Mouse (Mus musculus) lung, embryonic 16.5 days (tissue): ENCODE results near the gene Med13. TPM values are rescaled to one million over a fixed set of nuclear protein-coding genes. Genes with fewer than 3 reads are reported as not detected.
"Not testable (repeated sequence)": the region's sequence is repeated elsewhere in the genome, so short reads cannot be mapped to it uniquely, and the experiment has no call there.

Experiments used
- ATAC-seq: fragments of 200-750 bp; cut with Nextera tagmentation; 2 replicates; pipeline ENCODE4 v1.8.0; 2017; ENCODE audit warnings: low read depth, mild to moderate bottlenecking, moderate library complexity
- H3K27ac ChIP-seq: fragments of 300-500 bp; sonication (generic); 2 replicates; pipeline ENCODE4 v1.5.1; 2014; ENCODE audit warnings: mild to moderate bottlenecking, control low read depth, low read length
- H3K27me3 ChIP-seq: fragments of 300-500 bp; sonication (generic); 2 replicates; pipeline ENCODE4 v1.6.1; 2014; ENCODE audit warnings: low read depth, low read length, mixed read lengths; ENCODE audit not compliant: control insufficient read depth, insufficient read depth
- H3K36me3 ChIP-seq: fragments of 300-500 bp; sonication (generic); 2 replicates; pipeline ENCODE4 v1.6.1; 2014; ENCODE audit warnings: low read length; ENCODE audit not compliant: control insufficient read depth, insufficient read depth
- H3K4me1 ChIP-seq: fragments of 300-500 bp; sonication (generic); replicated peaks from 2 replicates; pipeline ENCODE4 v1.6.1; 2014; ENCODE audit warnings: low read length, mixed read lengths; ENCODE audit not compliant: control insufficient read depth, insufficient read depth
- H3K4me2 ChIP-seq: fragments of 300-500 bp; sonication (generic); 2 replicates; pipeline ENCODE4 v1.6.1; 2014; ENCODE audit warnings: low read depth, low read length, control low read depth
- H3K4me3 ChIP-seq: fragments of 300-500 bp; sonication (generic); 2 replicates; pipeline ENCODE4 v1.5.1; 2014; ENCODE audit warnings: mild to moderate bottlenecking, low read length, control low read depth
- H3K9ac ChIP-seq: fragments of 300-500 bp; sonication (generic); 2 replicates; pipeline ENCODE4 v1.6.1; 2014; ENCODE audit warnings: low read length, control low read depth
- H3K9me3 ChIP-seq: fragments of 300-500 bp; sonication (generic); 2 replicates; pipeline ENCODE4 v1.6.1; 2016; ENCODE audit warnings: low read length; ENCODE audit not compliant: control insufficient read depth
- WGBS: fragments of 180-500 bp; shearing (Covaris S2); extraction: QIAGEN DNeasy Blood & Tissue Kit; methylation state at CpG from one replicate; pipeline ENCODE4 v1.1.7; 2014; 5-methylcytosine and 5-hydroxymethylcytosine counted together
- polyA plus RNA-seq: library from polyadenylated mRNA; unstranded; fragments of >200 nt; fragmentation: Nextera tagmentation; extraction: Ambion mirVana; gene quantifications from 2 replicates; pipeline ENCODE4 v1.2.1, GENCODE M21; 2015

The Med13 gene
- polyA plus RNA-seq, 1 experiment from 2014 or later, result 7.5 TPM

DNA sequence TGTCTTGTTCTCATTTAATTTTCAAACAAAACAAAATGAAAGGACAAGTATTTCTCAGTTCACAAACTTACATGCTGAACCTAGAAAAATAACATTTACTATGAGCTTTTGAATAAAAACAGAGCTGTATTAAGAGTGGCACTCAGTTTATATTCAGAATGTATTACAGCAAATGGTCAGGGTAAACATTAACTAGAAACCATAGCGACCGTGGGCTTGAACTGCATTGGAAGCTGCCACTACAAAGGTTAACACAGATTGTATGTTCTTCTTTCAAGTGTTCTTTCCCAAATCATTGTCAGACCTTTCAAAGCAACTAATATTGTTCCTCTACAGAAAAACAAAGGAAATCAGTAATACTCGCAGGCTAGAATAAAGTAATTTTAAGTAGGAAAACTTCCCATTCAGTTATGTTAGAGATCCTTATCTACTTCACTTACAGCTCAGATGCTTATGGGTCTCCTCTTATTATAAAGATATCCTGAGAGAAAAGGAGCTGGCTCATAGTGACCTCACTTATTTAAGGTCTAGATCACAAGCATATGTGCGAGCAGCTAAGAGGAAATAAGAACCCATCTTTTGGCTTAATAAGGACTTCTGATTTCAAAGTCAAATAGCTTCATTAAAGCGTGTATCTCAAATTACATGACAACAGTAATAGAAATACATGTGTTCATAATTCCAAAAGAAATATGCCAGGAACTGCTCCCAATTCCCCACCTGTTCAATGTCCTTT is 9.8 kb downstream of the Med13 start:
- H3K27ac ChIP-seq, result no peak overlapping the region
- 58% methylated on average over 5 of the region's 5 CpGs for WGBS
- no peaks in the 10 kb centered on the region for H3K9me3 ChIP-seq
- no peaks in the 10 kb centered on the region for H3K27me3 ChIP-seq
- H3K4me3 ChIP-seq, result no peak overlapping the region
- 0 out of 2 replicates have a peak, but pooled peaks cover 5% of the 10 kb centered on the region for H3K4me1 ChIP-seq
- ATAC-seq, result no peak
- H3K4me2 ChIP-seq, result no peak overlapping the region
- H3K36me3 ChIP-seq, result peaks cover 6% of the 10 kb centered on the region; the same call in 1 of the 2 replicates
- H3K9ac ChIP-seq, result no peak overlapping the region

DNA sequence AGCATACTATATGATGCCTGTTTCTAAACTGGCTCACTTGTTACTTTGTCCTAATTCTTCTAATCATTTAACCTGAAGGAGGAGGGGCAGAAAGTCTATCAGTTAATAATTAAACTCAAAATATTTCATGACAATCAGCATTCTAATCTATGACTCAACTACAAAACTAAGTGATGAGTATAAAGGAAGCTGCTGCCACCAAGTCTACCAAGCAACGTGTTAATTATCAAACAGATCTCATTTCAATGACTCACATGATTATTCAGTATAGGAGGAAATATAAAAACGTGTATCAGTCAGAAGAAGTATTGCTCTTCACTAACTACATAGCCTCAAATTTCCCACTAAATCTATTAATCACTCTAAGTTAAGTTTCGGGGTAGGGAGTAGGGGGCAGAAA is 10.9 kb downstream of the Med13 start:
- Histone ChIP-seq H3K4me2 (no peak overlapping the region), H3K9me3 (no peaks in the 10 kb centered on the region), H3K9ac (no peak overlapping the region), H3K27ac (no peak overlapping the region), H3K4me3 (no peak overlapping the region), H3K36me3 (peaks cover 6% of the 10 kb centered on the region; the same call in 1 of the 2 replicates), H3K4me1 (0 out of 2 replicates have a peak, but pooled peaks cover 5% of the 10 kb centered on the region), H3K27me3 (no peaks in the 10 kb centered on the region)
- ATAC-seq, result no peak
- WGBS, result 67% methylated on average over 3 of the region's 3 CpGs

DNA sequence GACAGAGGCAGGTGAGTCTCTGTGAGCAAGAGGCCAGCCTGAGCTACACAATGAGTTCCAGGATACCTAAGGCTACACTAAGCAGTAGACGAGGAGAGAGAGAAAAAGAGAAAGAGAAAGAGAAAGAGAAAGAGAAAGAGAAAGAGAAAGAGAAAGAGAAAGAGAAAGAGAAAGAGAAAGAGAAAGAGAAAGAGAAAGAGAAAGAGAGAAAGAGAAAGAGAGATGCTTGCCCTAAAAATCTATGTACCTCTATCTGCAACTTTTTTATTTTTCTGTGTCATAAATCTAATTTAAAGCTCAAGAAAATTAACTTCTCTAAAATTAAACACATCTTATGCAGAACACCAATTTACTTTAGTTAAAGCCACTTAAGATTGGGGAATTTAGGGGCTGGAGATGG is 12.5 kb downstream of the Med13 start:
- H3K9ac ChIP-seq, H3K4me3 ChIP-seq, ATAC-seq, H3K27me3 ChIP-seq, H3K36me3 ChIP-seq, H3K9me3 ChIP-seq, H3K27ac ChIP-seq, H3K4me1 ChIP-seq, H3K4me2 ChIP-seq: not testable (repeated sequence)
- WGBS, result 89% methylated on average over 1 of the region's 1 CpGs

DNA sequence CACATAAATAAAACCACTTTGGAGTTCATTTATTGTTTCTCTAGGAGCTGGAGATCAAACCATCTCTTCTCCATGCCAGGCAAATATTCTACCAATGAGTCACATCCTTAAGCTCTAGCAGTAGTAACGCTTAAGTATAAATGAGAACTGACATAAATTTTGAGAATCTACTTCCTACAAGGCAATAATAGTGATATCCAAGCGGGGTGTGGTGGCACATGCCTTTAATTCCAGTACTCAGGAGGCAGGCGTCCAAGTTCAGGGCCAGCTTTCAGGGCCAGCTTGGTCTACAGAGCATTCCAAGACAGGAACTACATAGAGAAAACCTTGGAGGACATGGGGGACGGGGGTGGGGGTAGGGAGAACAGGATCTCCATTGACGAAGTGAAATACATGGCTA is 33.2 kb downstream of the Med13 start:
- Histone ChIP-seq H3K36me3 (peaks cover 11% of the 10 kb centered on the region), H3K27me3 (no peaks in the 10 kb centered on the region), H3K9me3 (no peaks in the 10 kb centered on the region), H3K9ac (no peak overlapping the region), H3K4me3 (no peak overlapping the region), H3K4me1 (no peaks in the 10 kb centered on the region), H3K27ac (no peak overlapping the region), H3K4me2 (no peak overlapping the region)
- 69% methylated on average over 5 of the region's 5 CpGs for WGBS
- no peak for ATAC-seq

DNA sequence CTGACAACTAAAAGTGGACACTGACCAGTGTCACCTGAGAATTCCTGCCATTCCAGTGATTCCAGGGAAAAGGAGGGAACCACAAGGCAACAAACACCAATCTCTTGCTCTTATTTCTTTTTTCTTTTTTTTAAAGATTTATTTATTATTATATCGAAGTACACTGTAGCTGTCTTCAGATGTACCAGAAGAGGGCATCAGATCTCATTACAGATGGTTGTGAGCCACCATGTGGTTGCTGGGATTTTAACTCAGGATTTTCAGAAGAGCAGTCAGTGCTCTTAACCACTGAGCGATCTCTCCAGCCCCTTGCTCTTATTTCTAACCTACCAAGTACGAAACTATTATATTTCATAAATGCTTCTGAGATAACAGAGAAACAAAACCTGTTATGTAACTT is 42.4 kb downstream of the Med13 start:
- not testable (repeated sequence) for H3K9me3 ChIP-seq, H3K9ac ChIP-seq, H3K4me3 ChIP-seq, H3K27me3 ChIP-seq, H3K27ac ChIP-seq, ATAC-seq, H3K36me3 ChIP-seq, H3K4me2 ChIP-seq, H3K4me1 ChIP-seq
- WGBS, result 78% methylated on average over 3 of the region's 3 CpGs

DNA sequence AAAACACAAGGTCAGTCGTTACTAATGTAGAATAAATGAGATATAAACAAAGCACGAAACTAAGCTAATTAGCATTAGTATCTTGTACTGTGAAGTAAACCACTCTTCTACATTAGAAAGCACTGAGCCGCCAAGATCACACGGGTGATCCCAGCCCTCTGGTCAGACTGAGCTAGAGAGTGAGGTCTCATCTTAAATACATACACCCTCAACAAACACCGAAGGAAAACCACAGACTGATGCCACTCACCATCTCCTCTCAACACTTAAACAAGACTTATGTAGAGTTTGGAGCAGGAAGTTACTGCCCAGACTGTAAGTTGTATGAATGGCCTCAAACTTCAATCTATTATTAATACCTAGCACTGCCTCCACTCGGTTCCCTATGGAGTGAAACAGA is 47.1 kb downstream of the Med13 start:
- no peak for ATAC-seq

DNA sequence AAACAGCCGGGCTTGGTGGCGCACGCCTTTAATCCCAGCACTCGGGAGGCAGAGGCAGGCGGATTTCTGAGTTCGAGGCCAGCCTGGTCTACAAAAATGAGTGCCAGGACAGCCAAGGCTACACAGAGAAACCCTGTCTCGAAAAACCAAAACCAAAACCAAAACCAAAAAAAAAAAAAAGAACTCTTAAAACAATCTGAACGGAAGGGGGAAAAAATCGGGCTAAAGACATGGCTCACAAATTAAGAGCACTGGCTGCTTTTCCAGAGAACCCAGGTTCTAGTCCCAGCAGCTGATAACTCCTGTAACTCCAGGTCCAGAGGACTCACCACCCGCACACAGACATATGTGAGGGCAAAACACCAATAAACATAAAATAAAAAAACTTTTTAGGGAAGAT is 65.2 kb downstream of the Med13 start:
- H3K9me3 ChIP-seq, H3K9ac ChIP-seq, H3K4me1 ChIP-seq, H3K4me2 ChIP-seq, ATAC-seq, H3K4me3 ChIP-seq, H3K27me3 ChIP-seq, H3K27ac ChIP-seq: not testable (repeated sequence)
- peaks cover 10% of the 10 kb centered on the region for H3K36me3 ChIP-seq
- WGBS, result 94% methylated on average over 10 of the region's 10 CpGs

More for the DNA sequence above, 47.1 kb downstream of the Med13 start:
- no peaks in the 10 kb centered on the region for H3K4me1 ChIP-seq
- peaks cover 6% of the 10 kb centered on the region; the same call in 1 of the 2 replicates for H3K36me3 ChIP-seq
- H3K4me2 ChIP-seq, result no peak overlapping the region
- no peak overlapping the region for H3K4me3 ChIP-seq
- no peak overlapping the region for H3K9ac ChIP-seq
- no peak overlapping the region for H3K27ac ChIP-seq
- 65% methylated on average over 6 of the region's 6 CpGs for WGBS
- no peaks in the 10 kb centered on the region for H3K9me3 ChIP-seq
- no peaks in the 10 kb centered on the region for H3K27me3 ChIP-seq

DNA sequence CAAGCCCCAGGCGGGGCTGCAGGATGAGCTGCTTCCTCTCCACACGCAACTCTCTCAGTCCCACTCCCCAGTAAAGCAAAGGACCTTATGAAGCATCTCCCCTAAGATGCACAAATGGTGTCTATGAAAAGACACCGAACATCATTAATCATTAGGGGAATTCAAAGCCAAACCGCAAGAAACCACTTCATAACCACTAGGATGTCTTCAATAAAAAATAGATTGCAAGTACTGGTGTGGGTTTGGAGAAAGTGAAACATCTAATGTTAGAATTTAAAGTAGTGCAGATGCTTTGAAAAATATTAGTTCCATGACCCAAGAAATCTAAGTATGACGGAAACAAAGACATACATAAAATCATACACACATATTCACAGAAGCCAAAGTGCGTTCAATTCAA is 65.7 kb downstream of the Med13 start:
- Histone ChIP-seq H3K9me3 (no peaks in the 10 kb centered on the region), H3K4me3 (no peak overlapping the region), H3K4me2 (no peak overlapping the region), H3K4me1 (no peaks in the 10 kb centered on the region), H3K27me3 (no peaks in the 10 kb centered on the region), H3K27ac (no peak overlapping the region), H3K9ac (no peak overlapping the region), H3K36me3 (peaks cover 6% of the 10 kb centered on the region; the same call in 1 of the 2 replicates)
- ATAC-seq, result no peak
- 89% methylated on average over 6 of the region's 6 CpGs for WGBS

DNA sequence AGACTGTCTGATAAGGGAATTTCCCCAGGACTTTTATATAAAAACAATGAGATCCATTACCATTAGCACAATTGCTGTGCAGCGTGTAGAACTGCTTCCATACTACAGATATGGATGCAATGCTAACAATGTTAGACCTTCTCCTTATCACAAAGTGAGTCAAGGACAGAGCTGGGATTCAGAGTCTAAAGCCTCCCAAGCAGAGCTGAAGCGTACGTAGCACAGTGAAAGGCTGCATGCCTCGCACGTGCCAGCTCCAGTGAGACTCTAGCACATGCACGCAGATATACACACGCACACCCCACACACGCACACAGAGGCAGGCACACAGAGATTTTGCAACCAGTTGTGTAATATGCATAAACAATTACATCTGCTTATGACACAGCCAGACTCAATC is 71.7 kb downstream of the Med13 start:
- no peak for ATAC-seq
- no peak overlapping the region for H3K4me3 ChIP-seq
- H3K27ac ChIP-seq, result no peak overlapping the region
- H3K36me3 ChIP-seq, result peaks cover 22% of the 10 kb centered on the region
- no peaks in the 10 kb centered on the region for H3K4me1 ChIP-seq
- WGBS, result 89% methylated on average over 8 of the region's 8 CpGs
- H3K27me3 ChIP-seq, result no peaks in the 10 kb centered on the region
- no peaks in the 10 kb centered on the region for H3K9me3 ChIP-seq
- H3K4me2 ChIP-seq, result no peak overlapping the region
- H3K9ac ChIP-seq, result no peak overlapping the region
